10 mouse cellular contexts compared by ENCODE assay signal in genomic region chr4:134156744-134157143, GRCm38 (mm10). TPM values are rescaled to one million over a fixed set of nuclear protein-coding genes. Genes with fewer than 3 reads are reported as not detected.
DNase-seq lines count a peak whose midpoint lies in the region; ATAC-seq and TF ChIP-seq lines count a peak whose summit lies in the region.
"Had no signal": no experiment of that assay in that cellular context is flagged by ENCODE, and none has a peak within 500 bp of the region (broad histone marks: within the 10 kb centered on the region; RNA-seq: fewer than 3 reads in every experiment).

No protein-coding gene starts in this region.

- peaks cover 6% of the 10 kb centered on the region for H3K4me1 ChIP-seq in liver, postnatal 0 days (ENCODE audit: insufficient read depth)
- no peaks in the 10 kb centered on the region for H3K4me1 ChIP-seq in kidney, embryonic 14.5 days (ENCODE audit: control insufficient read depth, insufficient read depth, low read length)

- no peak overlapping the region for H3K27ac ChIP-seq in liver, postnatal 0 days (ENCODE audit: low read depth)
- no peak overlapping the region for H3K27ac ChIP-seq in kidney, embryonic 14.5 days (ENCODE audit: low read depth, low read length)
- H3K27ac ChIP-seq: lung, embryonic 15.5 days had no signal

- 81% methylated on average over 8 of the region's 8 CpGs for WGBS in liver, postnatal 0 days (ENCODE audit: insufficient replicate concordance)
- WGBS in kidney, embryonic 14.5 days, result 37% methylated on average over 8 of the region's 8 CpGs

- H3K4me3 ChIP-seq in liver, postnatal 0 days (ENCODE audit: low read depth, low read length), result no peak overlapping the region
- H3K4me3 ChIP-seq in kidney, embryonic 14.5 days (ENCODE audit: low read length), result no peak overlapping the region
- H3K4me3 ChIP-seq: lung, embryonic 15.5 days had no signal

- no peak overlapping the region for H3K9ac ChIP-seq in liver, postnatal 0 days (replicated peaks)
- H3K9ac ChIP-seq in kidney, embryonic 14.5 days (ENCODE audit: low read depth, low read length), result no peak overlapping the region
- H3K9ac ChIP-seq: lung, embryonic 15.5 days had no signal

- H3K27me3 ChIP-seq in liver, postnatal 0 days (ENCODE audit: insufficient read depth, low read length), result no peaks in the 10 kb centered on the region
- no peaks in the 10 kb centered on the region for H3K27me3 ChIP-seq in kidney, embryonic 14.5 days (ENCODE audit: control insufficient read depth, insufficient read depth, low read length)
- H3K27me3 ChIP-seq: lung, embryonic 15.5 days had no signal

- no peak for ATAC-seq in liver, postnatal 0 days
- ATAC-seq in kidney, embryonic 14.5 days (ENCODE audit: low FRiP score, low TSS enrichment), result no peak

- H3K4me2 ChIP-seq in liver, postnatal 0 days (ENCODE audit: low read depth, low read length), result no peak overlapping the region
- no peak overlapping the region for H3K4me2 ChIP-seq in kidney, embryonic 14.5 days (replicated peaks; ENCODE audit: low read depth, low read length)
- H3K4me2 ChIP-seq: lung, embryonic 15.5 days had no signal

- no peaks in the 10 kb centered on the region for H3K9me3 ChIP-seq in liver, postnatal 0 days (ENCODE audit: low read length)
- no peaks in the 10 kb centered on the region for H3K9me3 ChIP-seq in kidney, embryonic 14.5 days (ENCODE audit: control insufficient read depth, low read length)
- H3K9me3 ChIP-seq: lung, embryonic 15.5 days had no signal

- H3K36me3 ChIP-seq in liver, postnatal 0 days (replicated peaks; ENCODE audit: insufficient read depth, low read length), result peaks cover 26% of the 10 kb centered on the region
- peaks cover 20% of the 10 kb centered on the region for H3K36me3 ChIP-seq in kidney, embryonic 14.5 days (ENCODE audit: control insufficient read depth, insufficient read depth, low read length)

- DNase-seq in adrenal gland, adult 2 months, result peak; percentile 56
- DNase-seq in adrenal gland, postnatal 4 days (ENCODE audit: low spot score in 2 of 2), result no peak
- peak; percentile 37 for DNase-seq in urinary bladder, postnatal 14 days (ENCODE audit: low spot score)
- DNase-seq in urinary bladder, postnatal 4 days (ENCODE audit: low spot score in 2 of 2), result no peak
- peak; percentile 52 to 56 for DNase-seq in left cerebral cortex, postnatal 14 days (ENCODE audit: low spot score in 2 of 2)
- no peak for DNase-seq in cerebellum, postnatal 4 days (ENCODE audit: low spot score in 2 of 2)
- no peak for DNase-seq in liver, postnatal 0 days

- TF ChIP-seq CTCF in liver, postnatal 0 days (IDR thresholded peaks at IDR 0.05; ENCODE audit: low read depth), result no peak

- TF ChIP-seq EP300 in liver, postnatal 0 days (IDR thresholded peaks at IDR 0.05; ENCODE audit: low read depth), result no peak

- intact Hi-C loops in left cerebral cortex, postnatal 14 days (cut with DNase I), result no loop called here

RNA-seq across cellular contexts. Expression of gene Sh3bgrl3, which starts 28.2 kb away (rescaled TPM):
- 100 to 1,000 TPM in 1 of 2 experiments, 10 to 100 TPM in 1; 99.6 to 109 TPM for total RNA-seq in adrenal gland, adult 2 months (2021)
- 380 and 502 TPM in 2 replicates for polyA plus RNA-seq in adrenal gland, adult 2 months (2012; rRNA removed)
- total RNA-seq in adrenal gland, postnatal 4 days (2021), result 100 to 1,000 TPM; 108 to 111 TPM
- total RNA-seq in left cerebral cortex, postnatal 14 days (2021), result 100 to 1,000 TPM; 204 to 214 TPM
- polyA plus RNA-seq in liver, postnatal 0 days (2015; fragmentation: Nextera tagmentation; extraction: Ambion mirVana), result 198 and 215 TPM in 2 replicates
- 424 TPM in 2 replicates for polyA plus RNA-seq in kidney, embryonic 14.5 days (2014; fragmentation: Nextera tagmentation; extraction: Ambion mirVana)

RNA-seq across cellular contexts. Expression of gene Cep85, which starts 30.2 kb away (rescaled TPM):
- total RNA-seq in adrenal gland, adult 2 months (2021), result 10 to 100 TPM; 14.4 to 17.5 TPM
- 27.3 and 36.1 TPM in 2 replicates for polyA plus RNA-seq in adrenal gland, adult 2 months (2012; rRNA removed)
- total RNA-seq in adrenal gland, postnatal 4 days (2021), result 10 to 100 TPM; 26.1 to 26.6 TPM
- total RNA-seq in left cerebral cortex, postnatal 14 days (2021), result 10 to 100 TPM in 1 of 2 experiments, 1 to 10 TPM in 1; 9.5 to 10.5 TPM
- 65.6 and 98.1 TPM in 2 replicates for polyA plus RNA-seq in liver, postnatal 0 days (2015; fragmentation: Nextera tagmentation; extraction: Ambion mirVana)
- polyA plus RNA-seq in kidney, embryonic 14.5 days (2014; fragmentation: Nextera tagmentation; extraction: Ambion mirVana), result 98.0 and 123 TPM in 2 replicates

RNA-seq across cellular contexts. Expression of gene Gm7534, which starts 46.1 kb away (rescaled TPM):
- not detected for total RNA-seq in adrenal gland, adult 2 months (2021)
- polyA plus RNA-seq in adrenal gland, adult 2 months (2012; rRNA removed), result not detected in 2 replicates
- total RNA-seq in adrenal gland, postnatal 4 days (2021), result not detected
- total RNA-seq in left cerebral cortex, postnatal 14 days (2021), result not detected
- not detected in 2 replicates for polyA plus RNA-seq in liver, postnatal 0 days (2015; fragmentation: Nextera tagmentation; extraction: Ambion mirVana)
- 0.34 and 0.50 TPM in 2 replicates for polyA plus RNA-seq in kidney, embryonic 14.5 days (2014; fragmentation: Nextera tagmentation; extraction: Ambion mirVana)
- polyA plus RNA-seq: gonadal fat pad, adult 2 months; lung, embryonic 15.5 days had no signal

RNA-seq across cellular contexts. Expression of gene Ubxn11, which starts 54.4 kb away (rescaled TPM):
- total RNA-seq in adrenal gland, adult 2 months (2021), result 1 to 10 TPM; 5.4 to 6.7 TPM
- 7.5 and 10.1 TPM in 2 replicates for polyA plus RNA-seq in adrenal gland, adult 2 months (2012; rRNA removed)
- total RNA-seq in adrenal gland, postnatal 4 days (2021), result 10 to 100 TPM in 1 of 2 experiments, 1 to 10 TPM in 1; 9.4 to 13.4 TPM
- 10 to 100 TPM; 22.6 to 25.0 TPM for total RNA-seq in left cerebral cortex, postnatal 14 days (2021)
- 0.88 and 0.99 TPM in 2 replicates for polyA plus RNA-seq in liver, postnatal 0 days (2015; fragmentation: Nextera tagmentation; extraction: Ambion mirVana)
- 9.3 and 12.4 TPM in 2 replicates for polyA plus RNA-seq in kidney, embryonic 14.5 days (2014; fragmentation: Nextera tagmentation; extraction: Ambion mirVana)

Comparison
In these comparisons a context has a peak if more than half of its experiments do, and no peak if none do; other contexts are left out.
1. DNase-seq: peak in adrenal gland, adult 2 months (single experiment), urinary bladder, postnatal 14 days (single experiment) and left cerebral cortex, postnatal 14 days (2 of 2); none in adrenal gland, postnatal 4 days (0 of 2), urinary bladder, postnatal 4 days (0 of 2), cerebellum, postnatal 4 days (0 of 2) and liver, postnatal 0 days (single experiment).